Comparison of ENCODE assay signal across 8 mouse cellular contexts in genomic region chr4:130878273-130879047, GRCm38 (mm10). TPM values are rescaled to one million over a fixed set of nuclear protein-coding genes. Genes with fewer than 3 reads are reported as not detected.
DNase-seq lines count a peak whose midpoint lies in the region; ATAC-seq and TF ChIP-seq lines count a peak whose summit lies in the region.

No protein-coding gene starts in this region.

- intact Hi-C loops in left cerebral cortex, postnatal 14 days (cut with DNase I) = loop anchor here (1.0 kb wide), 1 partner anchor 88 kb away; no protein-coding TSS in a partner anchor

- 6% methylated on average over 21 of the region's 21 CpGs for WGBS in intestine, embryonic 14.5 days
- 7% methylated on average over 21 of the region's 21 CpGs for WGBS in midbrain, embryonic 10.5 days

- H3K27me3 ChIP-seq in intestine, embryonic 14.5 days (replicated peaks; ENCODE audit: control insufficient read depth, insufficient read depth, low read length) = 0 out of 2 replicates have a peak, but pooled peaks cover 5% of the 10 kb centered on the region
- H3K27me3 ChIP-seq in midbrain, embryonic 10.5 days (ENCODE audit: low read depth, poor library complexity, severe bottlenecking) = peaks cover 81% of the 10 kb centered on the region

- no peak for TF ChIP-seq POLR2A in cortical plate, adult 2 months (IDR thresholded peaks at IDR 0.05; ENCODE audit: extremely low read depth, insufficient read depth, low read length)

- TF ChIP-seq CTCF in cortical plate, adult 2 months (IDR thresholded peaks at IDR 0.05; ENCODE audit: extremely low read depth, insufficient read depth, low read length) = peak; percentile 84

- peak overlapping the region; percentile 42 for H3K4me2 ChIP-seq in intestine, embryonic 14.5 days (ENCODE audit: low read length)

- DNase-seq in gastrocnemius, postnatal 25 days = peak; percentile 56
- DNase-seq in intestine, embryonic 14.5 days (ENCODE audit: low spot score) = peak; percentile 96
- peak; percentile 94 to 95 for DNase-seq in left cerebral cortex, postnatal 14 days (ENCODE audit: low spot score in 2 of 2)
- peak; percentile 92 for DNase-seq in midbrain, embryonic 10.5 days (ENCODE audit: low spot score)
- peak; percentile 83 to 84 for DNase-seq in right cerebral cortex, postnatal 36 days (ENCODE audit: low spot score in 2 of 2)
- DNase-seq in urinary bladder, postnatal 4 days (ENCODE audit: low spot score in 2 of 2) = peak; percentile 77 to 91

- no peak overlapping the region for H3K27ac ChIP-seq in cortical plate, adult 2 months (ENCODE audit: insufficient read depth, low read length)
- no peak overlapping the region; the same call in 1 of the 2 replicates for H3K27ac ChIP-seq in intestine, embryonic 14.5 days (ENCODE audit: low read depth)
- H3K27ac ChIP-seq in midbrain, embryonic 10.5 days (replicated peaks) = peak overlapping the region; percentile 74

- H3K4me3 ChIP-seq in cortical plate, adult 2 months (ENCODE audit: insufficient read depth, low read length) = no peak overlapping the region
- H3K4me3 ChIP-seq in intestine, embryonic 14.5 days (ENCODE audit: low read depth, low read length) = no peak overlapping the region
- peak overlapping the region; percentile 38 for H3K4me3 ChIP-seq in midbrain, embryonic 10.5 days

- H3K9me3 ChIP-seq in intestine, embryonic 14.5 days (ENCODE audit: control insufficient read depth, low read length) = no peaks in the 10 kb centered on the region
- H3K9me3 ChIP-seq in midbrain, embryonic 10.5 days (replicated peaks) = no peaks in the 10 kb centered on the region

- H3K36me3 ChIP-seq in intestine, embryonic 14.5 days (ENCODE audit: control insufficient read depth, insufficient read depth, low read length) = no peaks in the 10 kb centered on the region
- no peaks in the 10 kb centered on the region for H3K36me3 ChIP-seq in midbrain, embryonic 10.5 days

- peak; percentile 72 for ATAC-seq in activated CD4-positive, CD25-positive, alpha-beta regulatory T cell, adult 4 months
- ATAC-seq in intestine, embryonic 14.5 days (replicated peaks; ENCODE audit: low FRiP score, low TSS enrichment, low read depth) = peak; percentile 67

- peaks cover 3% of the 10 kb centered on the region; the same call in 1 of the 2 replicates for H3K4me1 ChIP-seq in cortical plate, adult 2 months (ENCODE audit: control insufficient read depth, insufficient read depth, low read length)
- H3K4me1 ChIP-seq in intestine, embryonic 14.5 days (replicated peaks; ENCODE audit: control insufficient read depth, insufficient read depth, low read length) = peaks cover 20% of the 10 kb centered on the region
- peaks cover 32% of the 10 kb centered on the region for H3K4me1 ChIP-seq in midbrain, embryonic 10.5 days

- peak overlapping the region; percentile 12; the same call in 1 of the 2 replicates for H3K9ac ChIP-seq in intestine, embryonic 14.5 days (ENCODE audit: low read length)

RNA-seq across cellular contexts. Expression of gene Laptm5, which starts 34.5 kb away (rescaled TPM):
- polyA plus RNA-seq in activated CD4-positive, CD25-positive, alpha-beta regulatory T cell, adult 4 months (2017; shearing (Covaris generic)) = 1,000 to 10,000 TPM; 1,545 to 2,139 TPM
- 66.8 and 71.4 TPM in 2 replicates for polyA plus RNA-seq in cortical plate, adult 2 months (2012; rRNA removed)
- 1 to 10 TPM; 3.1 to 6.7 TPM for total RNA-seq in gastrocnemius, postnatal 25 days (2021)
- polyA plus RNA-seq in intestine, embryonic 14.5 days (2014; fragmentation: Nextera tagmentation; extraction: Ambion mirVana) = 37.2 and 40.6 TPM in 2 replicates
- total RNA-seq in left cerebral cortex, postnatal 14 days (2021) = 10 to 100 TPM; 35.3 to 38.3 TPM
- polyA plus RNA-seq in midbrain, embryonic 10.5 days (2016; fragmentation: Nextera tagmentation; extraction: Ambion mirVana) = 16.7 and 22.9 TPM in 2 replicates

Comparison
In these comparisons a context has a peak if more than half of its experiments do, and no peak if none do; other contexts are left out.
1. RNA of gene Laptm5, which starts 34.5 kb away (polyA plus RNA-seq): 1,545 to 2,139 TPM in activated CD4-positive, CD25-positive, alpha-beta regulatory T cell, adult 4 months; 66.8 to 71.4 TPM in cortical plate, adult 2 months, 37.2 to 40.6 TPM in intestine, embryonic 14.5 days and 16.7 to 22.9 TPM in midbrain, embryonic 10.5 days; every median in the first group is over 10 times any median in the second.
2. Peak in every context shown above with its lines, with median percentiles within 50 percentile points of each other: DNase-seq.